Mouse (Mus musculus): ENCODE measurements around the gene Vps4a. TPM values are rescaled to one million over a fixed set of nuclear protein-coding genes. Genes with fewer than 3 reads are reported as not detected.

Gene Vps4a
- total RNA-seq, 2 experiments from 2014 or later, result 36.9 to 41.4 TPM

- ATAC-seq (ENCODE audit: poor library complexity, severe bottlenecking), result peak; percentile 86
These were observed 17.3 kb downstream of the Vps4a start, which contains the start of gene Pdf for GRCm38 (mm10) chr8:107048061-107048941. TSS of gene Pdf (minus strand) at chr8:107048614.

- ATAC-seq (ENCODE audit: poor library complexity, severe bottlenecking), result no peak
These were observed 18.5 kb downstream of the Vps4a start for GRCm38 (mm10) chr8:107049480-107049879.

GRCm38 (mm10) chr8:107052046-107052445 lies 21.0 kb downstream of the Vps4a start:
- no peak for ATAC-seq (ENCODE audit: poor library complexity, severe bottlenecking)

- ATAC-seq (ENCODE audit: poor library complexity, severe bottlenecking), result peak; percentile 95
These were observed 25.3 kb downstream of the Vps4a start, which contains the start of the genes Cog8 and Nip7 for GRCm38 (mm10) chr8:107056076-107056972. TSS of gene Cog8 (minus strand) at chr8:107056689. TSS of gene Nip7 (plus strand) at chr8:107056877.

- ATAC-seq (ENCODE audit: poor library complexity, severe bottlenecking), result no peak; the same call in none of the 2 replicates
These were observed 25.9 kb downstream of the Vps4a start for GRCm38 (mm10) chr8:107056973-107057369.

- ATAC-seq (ENCODE audit: poor library complexity, severe bottlenecking), result no peak
These were observed 31.6 kb downstream of the Vps4a start for GRCm38 (mm10) chr8:107062613-107063012.

GRCm38 (mm10) chr8:107065511-107066496 lies 34.8 kb downstream of the Vps4a start, which contains the start of gene Tmed6:
TSS of gene Tmed6 (minus strand) at chr8:107065644.
- no peak for ATAC-seq (ENCODE audit: poor library complexity, severe bottlenecking)

GRCm38 (mm10) chr8:107073706-107074105 lies 42.7 kb downstream of the Vps4a start:
- ATAC-seq (ENCODE audit: poor library complexity, severe bottlenecking), result no peak

- ATAC-seq (ENCODE audit: poor library complexity, severe bottlenecking), result no peak
These were observed 43.1 kb downstream of the Vps4a start for GRCm38 (mm10) chr8:107074128-107074527.

GRCm38 (mm10) chr8:107076239-107076888 lies 45.3 kb downstream of the Vps4a start:
- ATAC-seq (ENCODE audit: poor library complexity, severe bottlenecking), result no peak

- ATAC-seq (ENCODE audit: poor library complexity, severe bottlenecking), result no peak
These were observed 54.3 kb downstream of the Vps4a start for GRCm38 (mm10) chr8:107085358-107085757.

GRCm38 (mm10) chr8:107086018-107086417 lies 55.0 kb downstream of the Vps4a start:
- ATAC-seq (ENCODE audit: poor library complexity, severe bottlenecking), result no peak

GRCm38 (mm10) chr8:107088526-107089063 lies 57.6 kb downstream of the Vps4a start:
- no peak for ATAC-seq (ENCODE audit: poor library complexity, severe bottlenecking)

GRCm38 (mm10) chr8:107090531-107090930 lies 59.5 kb downstream of the Vps4a start:
- ATAC-seq (ENCODE audit: poor library complexity, severe bottlenecking), result no peak

Other genes starting within 250 kb of the Vps4a start
- gene Has3, start 161.0 kb upstream of the Vps4a start, total RNA-seq (2015), result not detected in 2 replicates
- 0.16 TPM in 1 of 2 replicates, not detected in the other for gene Has3, start 161.0 kb upstream of the Vps4a start, total RNA-seq (2017)
- 10.0 and 13.9 TPM in 2 replicates for gene Utp4, start 137.6 kb upstream of the Vps4a start, total RNA-seq (2015)
- gene Utp4, start 137.6 kb upstream of the Vps4a start, total RNA-seq (2017), result 9.4 and 11.5 TPM in 2 replicates
- 7.7 and 8.5 TPM in 2 replicates for gene Sntb2, start 95.5 kb upstream of the Vps4a start, total RNA-seq (2015)
- 12.0 and 13.3 TPM in 2 replicates for gene Sntb2, start 95.5 kb upstream of the Vps4a start, total RNA-seq (2017)
- 9.8 and 12.9 TPM in 2 replicates for gene Pdf, start 17.4 kb downstream of the Vps4a start, total RNA-seq (2015)
- 15.6 and 29.5 TPM in 2 replicates for gene Pdf, start 17.4 kb downstream of the Vps4a start, total RNA-seq (2017)
- gene Cog8, start 25.5 kb downstream of the Vps4a start, total RNA-seq (2015), result 14.7 and 16.8 TPM in 2 replicates
- 17.7 and 24.3 TPM in 2 replicates for gene Cog8, start 25.5 kb downstream of the Vps4a start, total RNA-seq (2017)
- 16.5 and 26.4 TPM in 2 replicates for gene Nip7, start 25.7 kb downstream of the Vps4a start, total RNA-seq (2015)
- 10.6 and 12.5 TPM in 2 replicates for gene Nip7, start 25.7 kb downstream of the Vps4a start, total RNA-seq (2017)
- gene Tmed6, start 34.4 kb downstream of the Vps4a start, total RNA-seq (2015), result 0.57 TPM in 1 of 2 replicates, not detected in the other
- gene Tmed6, start 34.4 kb downstream of the Vps4a start, total RNA-seq (2017), result not detected in 2 replicates
- gene Terf2, start 65.3 kb downstream of the Vps4a start, total RNA-seq (2015), result 22.6 and 26.6 TPM in 2 replicates
- gene Terf2, start 65.3 kb downstream of the Vps4a start, total RNA-seq (2017), result 18.5 and 19.0 TPM in 2 replicates
- 41.8 and 43.9 TPM in 2 replicates for gene Cyb5b, start 119.4 kb downstream of the Vps4a start, total RNA-seq (2015)
- gene Cyb5b, start 119.4 kb downstream of the Vps4a start, total RNA-seq (2017), result 43.9 and 46.7 TPM in 2 replicates